Mouse (Mus musculus) embryonic facial prominence, embryonic 10.5 days (tissue): ENCODE data around the gene Aldh1a2. TPM values are rescaled to one million over a fixed set of nuclear protein-coding genes. Genes with fewer than 3 reads are reported as not detected.

Source experiments
- DNase-seq: peaks from one replicate; pipeline ENCODE4 v3.0.0-alpha.2; 2017; ENCODE audit warnings: low spot score
- H3K27ac ChIP-seq: fragments of 300-500 bp; sonication (generic); replicated peaks from 2 replicates; pipeline ENCODE4 v1.5.1; 2016; ENCODE audit warnings: mild to moderate bottlenecking
- H3K27me3 ChIP-seq: fragments of 300-500 bp; sonication (generic); replicated peaks from 2 replicates; pipeline ENCODE4 v1.6.1; 2016; ENCODE audit warnings: low read depth, mild to moderate bottlenecking; ENCODE audit not compliant: poor library complexity, severe bottlenecking
- H3K36me3 ChIP-seq: fragments of 300-500 bp; sonication (generic); replicated peaks from 2 replicates; pipeline ENCODE4 v1.6.1; 2016; ENCODE audit warnings: mild to moderate bottlenecking, moderate library complexity
- H3K4me1 ChIP-seq: fragments of 300-500 bp; sonication (generic); 2 replicates; pipeline ENCODE4 v1.6.1; 2016
- H3K4me3 ChIP-seq: fragments of 300-500 bp; sonication (generic); 2 replicates; pipeline ENCODE4 v1.5.1; 2016; ENCODE audit warnings: mild to moderate bottlenecking, moderate library complexity
- H3K9me3 ChIP-seq: fragments of 300-500 bp; sonication (generic); 2 replicates; pipeline ENCODE4 v1.6.1; 2016; ENCODE audit warnings: mild to moderate bottlenecking
- WGBS: fragments of 180-500 bp; shearing (Covaris S2); methylation state at CpG from one replicate; pipeline ENCODE4 v1.1.7; 2016; 5-methylcytosine and 5-hydroxymethylcytosine counted together
- polyA plus RNA-seq: library from polyadenylated mRNA; unstranded; fragments of >200 nt; fragmentation: Nextera tagmentation; extraction: Ambion mirVana; gene quantifications from 2 replicates; pipeline ENCODE4 v1.2.1, GENCODE M21; 2016

Gene Aldh1a2
- polyA plus RNA-seq, 1 experiment from 2014 or later: 7.6 TPM

DNA sequence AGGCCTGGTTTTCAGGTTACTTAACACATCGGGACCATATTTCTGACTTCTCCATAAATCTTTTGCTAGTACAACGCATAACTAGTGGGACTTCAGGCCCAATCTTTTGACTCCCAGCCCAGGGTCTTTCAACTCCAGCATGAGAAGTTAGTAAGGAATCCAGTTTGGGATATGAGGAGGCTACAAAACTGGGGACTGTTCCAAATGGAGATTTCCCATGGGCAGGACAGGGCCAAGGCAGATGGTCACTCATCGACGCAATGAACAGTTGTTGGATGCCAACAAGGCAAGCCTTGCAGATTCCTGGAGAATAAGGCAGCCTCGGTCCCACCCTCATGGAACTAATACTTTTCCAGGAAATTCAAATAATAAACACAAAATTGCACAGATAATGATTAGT lies 104.2 kb downstream of the Aldh1a2 start:
- peaks cover 5% of the 10 kb centered on the region; the same call in 1 of the 2 replicates for H3K27me3 ChIP-seq
- H3K27ac ChIP-seq: no peak overlapping the region
- 95% methylated on average over 5 of the region's 5 CpGs for WGBS

DNA sequence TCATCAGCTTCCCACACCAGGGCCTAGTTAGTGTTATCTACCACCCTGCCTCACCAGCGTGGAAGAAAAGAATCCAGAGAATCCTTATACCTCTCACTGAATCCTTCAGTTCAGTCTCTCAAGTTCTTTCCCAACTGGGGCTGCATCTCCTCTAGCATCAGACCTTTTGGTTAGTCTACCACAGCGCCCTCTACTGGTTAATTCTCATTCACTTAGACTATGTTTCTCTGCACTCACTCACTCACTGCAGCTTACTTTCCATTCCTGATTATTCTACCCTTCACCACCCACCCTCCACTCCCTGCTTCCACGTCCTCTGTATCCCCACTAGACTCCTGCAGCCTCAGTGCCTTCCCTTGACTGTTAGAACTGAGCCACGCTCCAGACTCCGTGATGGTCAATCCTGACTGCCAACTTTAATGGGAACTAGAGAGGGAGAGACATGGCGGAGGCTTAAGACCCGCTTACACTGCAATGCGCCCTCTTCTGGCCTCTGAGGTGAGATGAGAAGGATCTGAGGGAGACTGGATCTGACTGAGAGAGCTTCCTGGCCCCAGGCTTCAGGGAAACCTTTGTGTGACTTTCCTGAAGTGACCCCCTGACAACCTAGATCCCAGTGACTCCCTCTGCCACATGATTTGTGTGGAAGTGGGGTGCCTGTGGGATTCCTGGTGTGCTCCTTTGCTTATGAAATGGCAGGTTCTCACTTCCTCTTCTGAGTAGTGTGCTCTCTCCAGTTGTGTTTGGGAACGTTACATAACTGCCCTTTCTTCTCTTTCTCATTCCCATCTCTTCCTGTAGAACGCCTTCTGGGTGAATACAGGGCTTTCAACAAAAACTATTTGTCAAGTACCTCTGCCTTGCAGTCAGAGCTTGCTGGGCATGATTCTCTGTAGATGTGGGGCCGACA lies 104.9 kb downstream of the Aldh1a2 start:
- Histone ChIP-seq H3K27ac (no peak overlapping the region), H3K4me1 (peaks cover 13% of the 10 kb centered on the region), H3K9me3 (no peaks in the 10 kb centered on the region), H3K36me3 (no peaks in the 10 kb centered on the region), H3K27me3 (peaks cover 10% of the 10 kb centered on the region; the same call in 1 of the 2 replicates), H3K4me3 (no peak overlapping the region)
- no peak for DNase-seq
- WGBS: 49% methylated on average over 11 of the region's 11 CpGs

More for the DNA sequence above, 104.2 kb downstream of the Aldh1a2 start:
- no peaks in the 10 kb centered on the region for H3K9me3 ChIP-seq
- H3K4me1 ChIP-seq: peaks cover 13% of the 10 kb centered on the region
- DNase-seq: no peak
- no peak overlapping the region for H3K4me3 ChIP-seq
- H3K36me3 ChIP-seq: no peaks in the 10 kb centered on the region

DNA sequence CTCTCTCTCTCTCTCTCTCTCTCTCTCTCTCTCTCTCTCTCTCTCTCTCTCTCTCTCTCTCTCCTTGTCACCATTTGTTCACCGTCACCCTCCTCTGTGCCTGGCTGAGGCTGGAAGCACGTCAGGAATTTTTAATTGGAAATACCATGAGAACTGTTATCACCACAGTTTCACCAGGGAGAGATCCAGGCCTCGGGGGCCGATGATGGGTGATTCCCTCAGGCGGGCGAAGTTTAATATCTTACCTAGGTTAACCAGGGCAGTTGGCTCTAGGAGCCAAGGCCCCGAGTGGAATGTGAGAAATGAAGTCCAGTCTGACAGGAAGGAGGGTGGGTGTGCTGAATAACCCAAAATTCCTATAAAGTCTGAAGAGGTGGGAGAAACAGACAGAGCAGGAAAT lies 105.8 kb downstream of the Aldh1a2 start:
- H3K9me3 ChIP-seq: no peaks in the 10 kb centered on the region
- H3K4me3 ChIP-seq: no peak overlapping the region
- 79% methylated on average over 7 of the region's 7 CpGs for WGBS
- peaks cover 21% of the 10 kb centered on the region for H3K4me1 ChIP-seq
- peaks cover 10% of the 10 kb centered on the region; the same call in 1 of the 2 replicates for H3K27me3 ChIP-seq
- H3K27ac ChIP-seq: no peak overlapping the region
- H3K36me3 ChIP-seq: no peaks in the 10 kb centered on the region
- no peak for DNase-seq

DNA sequence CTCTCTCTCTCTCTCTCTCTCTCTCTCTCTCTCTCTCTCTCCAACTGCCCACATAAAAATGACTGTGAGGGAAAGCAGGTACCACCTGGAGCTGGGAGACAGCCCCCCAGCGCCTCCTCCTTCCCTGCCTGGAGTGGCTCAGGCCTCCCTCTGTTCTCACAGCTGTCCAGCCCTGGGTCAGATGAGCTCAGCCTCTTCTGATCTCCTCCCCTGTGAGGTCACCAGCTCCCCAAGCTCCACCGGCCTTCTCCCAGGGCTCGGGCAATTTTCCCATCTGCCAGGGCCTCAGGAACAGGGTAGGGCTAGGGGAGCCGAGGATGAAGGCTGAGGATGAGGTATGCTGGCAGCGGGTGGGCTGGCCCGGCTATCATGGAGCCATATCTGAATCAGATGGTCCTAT lies 106.3 kb downstream of the Aldh1a2 start:
- WGBS: 71% methylated on average over 6 of the region's 6 CpGs
- Histone ChIP-seq H3K27me3 (peaks cover 10% of the 10 kb centered on the region; the same call in 1 of the 2 replicates), H3K9me3 (no peaks in the 10 kb centered on the region), H3K4me1 (peaks cover 24% of the 10 kb centered on the region), H3K27ac (peak overlapping the region; percentile 44; the same call in 1 of the 2 replicates), H3K4me3 (no peak overlapping the region), H3K36me3 (no peaks in the 10 kb centered on the region)
- no peak for DNase-seq

DNA sequence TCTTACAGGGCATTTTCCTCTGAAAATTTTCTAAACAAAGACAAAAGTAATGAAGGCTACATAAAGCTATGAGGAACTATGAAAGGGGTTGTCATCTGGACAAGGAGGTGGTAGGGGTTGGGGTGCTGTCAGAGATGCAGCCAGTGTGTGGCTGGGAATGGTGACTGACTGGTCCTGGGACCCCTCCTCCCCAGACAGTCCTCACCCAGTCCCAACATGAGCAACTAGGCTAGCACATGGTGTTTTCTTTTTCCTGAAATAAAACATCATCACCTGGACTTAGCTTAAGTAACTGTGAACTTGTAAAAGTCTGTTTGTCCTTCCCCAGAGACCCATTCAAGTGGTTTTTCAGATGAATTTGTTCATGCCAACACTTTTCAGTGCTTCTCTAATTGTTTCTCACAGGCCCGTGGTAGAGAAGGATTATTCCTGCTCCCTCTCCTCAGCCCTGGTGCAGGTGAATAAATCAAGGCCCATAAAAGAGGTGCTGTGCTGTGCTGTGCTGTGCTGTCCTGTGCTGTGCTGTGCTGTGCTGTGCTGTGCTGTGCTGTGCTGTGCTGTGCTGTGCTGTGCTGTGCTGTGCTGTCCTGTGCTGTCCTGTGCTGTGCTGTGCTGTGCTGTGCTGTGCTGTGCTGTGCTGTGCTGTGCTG lies 107.8 kb downstream of the Aldh1a2 start:
- no peak overlapping the region for H3K27ac ChIP-seq
- no peaks in the 10 kb centered on the region for H3K36me3 ChIP-seq
- DNase-seq: no peak
- H3K27me3 ChIP-seq: peaks cover 10% of the 10 kb centered on the region; the same call in 1 of the 2 replicates
- no peak overlapping the region for H3K4me3 ChIP-seq
- 67% methylated on average over 1 of the region's 1 CpGs for WGBS
- peaks cover 22% of the 10 kb centered on the region for H3K4me1 ChIP-seq
- no peaks in the 10 kb centered on the region for H3K9me3 ChIP-seq

DNA sequence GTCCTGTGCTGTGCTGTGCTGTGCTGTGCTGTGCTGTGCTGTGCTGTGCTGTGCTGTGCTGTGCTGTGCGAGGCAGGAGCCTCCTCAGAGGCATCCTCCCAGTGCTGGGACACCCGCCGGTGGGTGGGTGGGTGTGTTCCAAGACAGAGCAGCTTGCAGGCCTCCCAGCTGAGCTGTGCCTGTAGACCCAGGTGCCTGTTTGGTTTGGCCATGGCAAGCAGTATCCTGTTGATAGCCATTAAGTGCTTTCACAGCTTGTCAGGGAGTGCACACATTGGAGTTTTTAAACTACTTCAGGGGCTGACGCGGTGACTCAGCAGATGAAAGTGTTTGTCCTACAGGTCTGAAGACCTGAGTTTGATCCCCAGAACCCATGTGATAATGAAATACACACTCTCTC lies 108.5 kb downstream of the Aldh1a2 start:
- WGBS: 76% methylated on average over 5 of the region's 5 CpGs
- Histone ChIP-seq H3K4me3 (no peak overlapping the region), H3K4me1 (peaks cover 22% of the 10 kb centered on the region), H3K36me3 (no peaks in the 10 kb centered on the region), H3K27ac (no peak overlapping the region; the same call in 1 of the 2 replicates), H3K27me3 (peaks cover 10% of the 10 kb centered on the region; the same call in 1 of the 2 replicates), H3K9me3 (no peaks in the 10 kb centered on the region)
- DNase-seq: no peak

DNA sequence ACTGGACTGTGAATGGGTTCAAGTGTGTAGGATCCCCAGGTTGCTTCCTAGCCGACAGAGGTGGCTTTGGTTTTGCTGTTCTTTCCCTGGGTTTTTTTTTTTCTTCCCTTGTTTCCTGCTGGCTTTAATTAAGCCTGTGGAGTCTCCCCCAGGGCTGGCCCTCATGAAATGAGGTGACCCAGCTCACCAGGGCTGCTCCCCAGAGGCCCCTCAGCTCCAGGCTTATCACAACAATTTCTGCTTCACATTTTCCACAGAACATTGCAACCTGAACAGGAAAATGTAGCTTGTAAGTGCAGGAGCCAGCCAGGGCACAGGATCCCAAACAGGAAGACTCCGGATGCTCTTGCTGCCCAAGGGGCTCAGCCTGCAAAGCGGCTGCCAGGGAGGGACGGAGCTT lies 110.7 kb downstream of the Aldh1a2 start:
- H3K4me1 ChIP-seq: peaks cover 22% of the 10 kb centered on the region
- DNase-seq: peak; percentile 63
- no peaks in the 10 kb centered on the region for H3K9me3 ChIP-seq
- peaks cover 10% of the 10 kb centered on the region; the same call in 1 of the 2 replicates for H3K27me3 ChIP-seq
- H3K36me3 ChIP-seq: no peaks in the 10 kb centered on the region
- no peak overlapping the region for H3K4me3 ChIP-seq
- 31% methylated on average over 4 of the region's 4 CpGs for WGBS
- H3K27ac ChIP-seq: peak overlapping the region; percentile 70

DNA sequence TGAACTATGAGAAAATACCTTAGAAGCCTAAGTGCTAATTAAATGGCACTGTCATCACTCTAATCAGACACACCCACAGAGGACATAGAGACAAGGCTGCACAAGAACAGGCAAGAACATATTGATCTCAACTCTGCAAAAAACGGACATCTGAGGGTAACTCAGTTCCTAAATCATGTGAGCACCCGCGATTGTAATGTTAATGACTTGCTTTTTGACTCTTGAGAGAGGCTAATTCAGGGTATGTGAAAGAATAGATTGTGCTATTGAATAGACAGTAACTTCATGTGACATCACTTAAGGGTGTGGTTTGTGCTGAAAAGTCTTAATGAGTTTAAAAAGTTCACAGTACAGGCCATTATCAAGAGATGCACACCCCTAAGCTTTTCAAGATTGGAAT lies 116.1 kb downstream of the Aldh1a2 start:
- no peaks in the 10 kb centered on the region for H3K36me3 ChIP-seq
- H3K4me1 ChIP-seq: peaks cover 8% of the 10 kb centered on the region
- H3K27me3 ChIP-seq: peaks cover 18% of the 10 kb centered on the region
- H3K27ac ChIP-seq: no peak overlapping the region
- no peak overlapping the region for H3K4me3 ChIP-seq
- WGBS: 70% methylated on average over 3 of the region's 3 CpGs
- no peak for DNase-seq
- no peaks in the 10 kb centered on the region for H3K9me3 ChIP-seq

DNA sequence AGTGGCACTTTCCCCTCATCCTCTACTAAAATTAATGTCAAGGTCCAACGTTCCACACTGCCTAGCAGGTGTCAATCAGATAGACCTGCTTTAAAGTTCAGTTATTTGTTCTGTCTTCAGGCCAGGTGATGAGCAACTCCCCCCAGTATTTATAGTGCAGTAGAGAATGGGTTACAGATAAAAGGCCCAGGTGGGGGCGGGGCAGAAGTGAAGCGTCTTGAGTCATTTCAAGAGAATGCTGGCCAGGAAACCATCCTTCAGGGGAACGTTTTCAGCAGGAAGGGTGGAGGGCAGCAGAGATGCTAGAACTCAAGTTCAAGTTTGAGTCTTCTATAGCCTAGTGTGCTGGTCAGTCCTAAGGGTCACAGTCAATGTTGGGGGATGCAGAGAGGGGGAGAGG lies 121.1 kb downstream of the Aldh1a2 start:
- DNase-seq: no peak
- no peaks in the 10 kb centered on the region for H3K9me3 ChIP-seq
- 71% methylated on average over 4 of the region's 4 CpGs for WGBS
- H3K27me3 ChIP-seq: peaks cover 18% of the 10 kb centered on the region
- H3K27ac ChIP-seq: no peak overlapping the region
- H3K4me3 ChIP-seq: no peak overlapping the region
- H3K36me3 ChIP-seq: no peaks in the 10 kb centered on the region
- peaks cover 24% of the 10 kb centered on the region for H3K4me1 ChIP-seq

DNA sequence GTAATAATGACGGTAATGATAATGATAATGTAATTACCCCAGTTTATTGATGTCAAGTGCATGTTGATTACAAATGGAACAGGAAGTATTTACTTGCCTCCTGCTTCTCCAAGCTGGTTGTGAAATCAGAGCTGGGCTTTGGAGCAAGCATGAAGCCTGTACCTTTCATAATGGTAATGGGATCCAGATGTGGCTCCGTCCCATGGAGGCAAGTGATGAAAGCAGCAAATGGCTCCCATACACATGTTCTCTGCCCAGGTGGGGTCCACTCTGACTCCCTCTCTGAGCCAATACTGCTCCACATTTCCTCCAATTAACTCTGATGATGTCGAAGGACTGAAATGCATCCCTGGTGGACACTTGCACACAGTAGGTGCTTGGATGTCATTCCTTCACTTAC lies 121.8 kb downstream of the Aldh1a2 start:
- H3K4me3 ChIP-seq: no peak overlapping the region
- 43% methylated on average over 3 of the region's 3 CpGs for WGBS
- H3K9me3 ChIP-seq: no peaks in the 10 kb centered on the region
- peaks cover 24% of the 10 kb centered on the region for H3K4me1 ChIP-seq
- no peaks in the 10 kb centered on the region for H3K36me3 ChIP-seq
- peak; percentile 72 for DNase-seq
- H3K27me3 ChIP-seq: peaks cover 15% of the 10 kb centered on the region
- 0 out of 2 replicates have a peak overlapping the region, but pooled peaks have one; percentile 35 for H3K27ac ChIP-seq

DNA sequence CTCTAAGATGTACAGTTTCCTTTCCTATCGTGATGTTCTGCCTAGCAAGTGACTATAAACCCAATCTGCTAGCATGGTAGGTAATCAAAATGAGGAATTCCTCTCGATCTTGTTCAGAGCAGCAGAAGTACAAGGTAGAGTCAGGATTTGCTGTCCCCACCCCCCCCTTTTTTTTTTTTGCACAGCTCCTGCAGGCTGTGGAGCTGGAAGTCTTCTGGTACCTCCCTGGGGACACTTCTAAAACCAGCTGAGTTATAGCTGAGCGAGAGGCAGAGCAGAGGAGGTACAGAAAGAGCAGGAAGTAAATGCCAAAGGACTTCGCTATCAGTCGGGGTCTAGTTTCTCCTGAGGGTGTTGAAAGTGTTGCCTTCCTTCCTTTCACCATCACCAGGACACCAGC lies 124.5 kb downstream of the Aldh1a2 start:
- 70% methylated on average over 5 of the region's 5 CpGs for WGBS
- Histone ChIP-seq H3K27ac (no peak overlapping the region), H3K4me1 (peaks cover 22% of the 10 kb centered on the region), H3K4me3 (no peak overlapping the region), H3K27me3 (no peaks in the 10 kb centered on the region), H3K9me3 (no peaks in the 10 kb centered on the region), H3K36me3 (no peaks in the 10 kb centered on the region)
- DNase-seq: no peak
